Mouse (Mus musculus) left cerebral cortex, adult 9 months (tissue): ENCODE measurements at regions not wholly inside any gene's neighbourhood (a gene's known extent, or its start where the extent isn't known, plus 50 kb on each side); places are given as distances from the start of the nearest gene placed in this dataset.
A peak's percentile ranks its signal among the peaks of the same experiment; 100 is the strongest.
"Not testable (repeated sequence)": the region's sequence is repeated elsewhere in the genome, so short reads cannot be mapped to it uniquely, and the experiment has no call there.

ENCODE experiments used
- DNase-seq, 2 experiments: peaks; one replicate each; pipeline ENCODE4 v3.0.0; 2022; ENCODE audit warnings: low spot score in 2 of 2

- DNase-seq: peak in 1 of 2 experiments; percentile 51
Observed at GRCm38 (mm10) chr2:117450172-117450865, 107.5 kb upstream of the Rasgrp1 start.

- no peak for DNase-seq
Observed at GRCm38 (mm10) chr2:117451818-117452217, 109.0 kb upstream of the Rasgrp1 start.

GRCm38 (mm10) chr2:117455021-117455739 lies 112.4 kb upstream of the Rasgrp1 start:
- DNase-seq: no peak

- DNase-seq: no peak
Observed at GRCm38 (mm10) chr2:117455740-117456455, 113.1 kb upstream of the Rasgrp1 start.

- DNase-seq: no peak
Observed at GRCm38 (mm10) chr2:117456456-117457020, 113.7 kb upstream of the Rasgrp1 start.

- DNase-seq: no peak
Observed at GRCm38 (mm10) chr2:117461541-117462290, 118.9 kb upstream of the Rasgrp1 start.

- no peak for DNase-seq
Observed at GRCm38 (mm10) chr2:117474885-117475542, 132.2 kb upstream of the Rasgrp1 start.

GRCm38 (mm10) chr2:117475561-117475960 lies 132.8 kb upstream of the Rasgrp1 start:
- peak in 1 of 2 experiments; percentile 10 for DNase-seq

GRCm38 (mm10) chr2:117477503-117477902 lies 134.7 kb upstream of the Rasgrp1 start:
- not testable (repeated sequence) for DNase-seq

GRCm38 (mm10) chr2:117479244-117480009 lies 136.6 kb upstream of the Rasgrp1 start:
- not testable (repeated sequence) for DNase-seq

- DNase-seq: peak in 1 of 2 experiments; percentile 9
Observed at GRCm38 (mm10) chr2:117486447-117486846, 143.6 kb upstream of the Rasgrp1 start.

GRCm38 (mm10) chr2:117498565-117498964 lies 155.8 kb upstream of the Rasgrp1 start:
- no peak for DNase-seq

GRCm38 (mm10) chr2:117502611-117503010 lies 159.8 kb upstream of the Rasgrp1 start:
- DNase-seq: no peak

GRCm38 (mm10) chr2:117511737-117512136 lies 168.9 kb upstream of the Rasgrp1 start:
- DNase-seq: no peak

- no peak for DNase-seq
Observed at GRCm38 (mm10) chr2:117512551-117512950, 169.8 kb upstream of the Rasgrp1 start.

- no peak for DNase-seq
Observed at GRCm38 (mm10) chr2:117524437-117524836, 181.6 kb upstream of the Rasgrp1 start.

- DNase-seq: no peak
Observed at GRCm38 (mm10) chr2:117538865-117539264, 196.1 kb upstream of the Rasgrp1 start.

GRCm38 (mm10) chr2:117539285-117539684 lies 196.5 kb upstream of the Rasgrp1 start:
- no peak for DNase-seq

GRCm38 (mm10) chr2:117541471-117541870 lies 198.7 kb upstream of the Rasgrp1 start:
- DNase-seq: peak; percentile 9 to 81

GRCm38 (mm10) chr2:117542298-117542697 lies 199.5 kb upstream of the Rasgrp1 start:
- no peak for DNase-seq
